Mouse (Mus musculus) kidney, adult 2 months (tissue): ENCODE results near the gene Ppp6r3. TPM values are rescaled to one million over a fixed set of nuclear protein-coding genes. Genes with fewer than 3 reads are reported as not detected.
"Not testable (repeated sequence)": the region's sequence is repeated elsewhere in the genome, so short reads cannot be mapped to it uniquely, and the experiment has no call there.

Experiments
- DNase-seq: peaks from one replicate; pipeline ENCODE4 v3.0.0; 2021
- H3K27ac ChIP-seq: fragments of 200-500 bp; 2 replicates; pipeline ENCODE4 v1.5.1; 2012; ENCODE audit warnings: low read depth, low read length, control low read depth, inconsistent platforms; ENCODE audit not compliant: insufficient read depth
- H3K27me3 ChIP-seq: fragments of 200-500 bp; replicated peaks from 2 replicates; pipeline ENCODE4 v1.6.1; 2012; ENCODE audit warnings: mild to moderate bottlenecking, moderate library complexity, low read length, inconsistent platforms; ENCODE audit not compliant: control insufficient read depth, insufficient read depth
- H3K36me3 ChIP-seq: fragments of 200-500 bp; 2 replicates; pipeline ENCODE4 v1.6.1; 2012; ENCODE audit warnings: mild to moderate bottlenecking, moderate library complexity, low read length, inconsistent platforms; ENCODE audit not compliant: control insufficient read depth, insufficient read depth
- H3K4me1 ChIP-seq: fragments of 200-500 bp; 2 replicates; pipeline ENCODE4 v1.6.1; 2011; ENCODE audit warnings: low read length; ENCODE audit not compliant: control insufficient read depth, insufficient read depth
- H3K4me3 ChIP-seq: fragments of 200-500 bp; 2 replicates; pipeline ENCODE4 v1.5.1; 2011; ENCODE audit warnings: mild to moderate bottlenecking, low read depth, low read length, control low read depth; ENCODE audit not compliant: insufficient read depth
- CTCF ChIP-seq: fragments of 200-500 bp; conservative IDR thresholded peaks from 2 replicates; pipeline ENCODE4 v1.5.1; 2011; ENCODE audit warnings: low read depth, mild to moderate bottlenecking, control low read depth, low read length, moderate library complexity, mixed read lengths; ENCODE audit not compliant: insufficient read depth, insufficient read length
- POLR2A ChIP-seq: fragments of 200-500 bp; IDR thresholded peaks from one replicate; pipeline ENCODE4 v1.6.1; 2011; ENCODE audit warnings: low read depth, low read length, control low read depth
- WGBS: fragments of 180-500 bp; shearing (Covaris S2); methylation state at CpG from one replicate; pipeline ENCODE4 v1.1.7; 2018; 5-methylcytosine and 5-hydroxymethylcytosine counted together
- polyA plus RNA-seq: library from polyadenylated mRNA; depleted of rRNA; stranded (reverse); fragments of >200 nt; gene quantifications from 2 replicates; pipeline ENCODE4 v1.2.3, GENCODE M21; 2012

Ppp6r3 gene
- polyA plus RNA-seq, 1 experiment, result 52.5 TPM

DNA sequence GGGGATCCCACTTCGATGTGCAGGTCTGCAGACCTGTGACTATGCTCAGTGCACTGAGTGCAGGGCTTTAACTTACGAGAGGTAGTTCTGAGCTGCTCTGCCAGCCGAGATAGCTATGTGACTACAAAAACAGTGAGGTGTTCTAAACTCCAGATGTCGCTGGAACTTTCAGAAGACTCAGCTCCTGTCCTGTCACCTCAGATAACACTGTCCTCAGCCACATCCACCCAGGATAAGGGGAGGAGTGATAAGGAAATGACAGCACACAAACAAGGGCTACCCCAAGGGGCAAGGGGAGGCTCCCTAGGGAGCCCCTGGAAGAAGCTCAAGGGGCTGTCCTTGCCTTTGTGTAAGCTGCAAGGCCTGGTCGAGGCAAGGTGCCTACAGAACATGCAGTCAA is 14.0 kb upstream of the Ppp6r3 start:
- no peak overlapping the region for H3K27ac ChIP-seq
- TF ChIP-seq CTCF, result no peak
- no peak for TF ChIP-seq POLR2A
- WGBS, result 86% methylated on average over 5 of the region's 5 CpGs
- DNase-seq, result no peak
- no peaks in the 10 kb centered on the region; the same call in none of the 2 replicates for H3K36me3 ChIP-seq
- H3K4me1 ChIP-seq, result no peaks in the 10 kb centered on the region
- no peaks in the 10 kb centered on the region for H3K27me3 ChIP-seq
- H3K4me3 ChIP-seq, result no peak overlapping the region

DNA sequence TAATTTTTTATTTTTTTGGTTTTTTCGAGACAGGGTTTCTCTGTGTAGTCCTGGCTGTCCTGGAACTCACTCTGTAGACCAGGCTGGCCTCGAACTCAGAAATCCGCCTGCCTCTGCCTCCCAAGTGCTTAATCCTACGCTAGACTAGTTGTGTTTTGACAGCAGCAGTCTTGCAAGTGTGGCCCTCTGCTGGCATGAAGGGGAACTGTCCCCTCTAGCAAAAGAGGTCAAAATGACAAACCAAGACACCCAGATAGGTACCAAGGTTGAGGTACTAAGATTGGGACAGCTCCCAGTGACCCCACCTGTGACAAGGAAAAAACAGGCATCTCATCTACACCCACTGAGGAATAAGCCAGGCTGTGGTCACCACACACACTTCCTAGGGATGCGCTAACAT is 12.2 kb upstream of the Ppp6r3 start:
- H3K36me3 ChIP-seq, H3K27me3 ChIP-seq, H3K4me3 ChIP-seq, H3K4me1 ChIP-seq, H3K27ac ChIP-seq: not testable (repeated sequence)
- peak; percentile 67 for TF ChIP-seq CTCF
- 95% methylated on average over 5 of the region's 5 CpGs for WGBS
- DNase-seq, result peak; percentile 47

DNA sequence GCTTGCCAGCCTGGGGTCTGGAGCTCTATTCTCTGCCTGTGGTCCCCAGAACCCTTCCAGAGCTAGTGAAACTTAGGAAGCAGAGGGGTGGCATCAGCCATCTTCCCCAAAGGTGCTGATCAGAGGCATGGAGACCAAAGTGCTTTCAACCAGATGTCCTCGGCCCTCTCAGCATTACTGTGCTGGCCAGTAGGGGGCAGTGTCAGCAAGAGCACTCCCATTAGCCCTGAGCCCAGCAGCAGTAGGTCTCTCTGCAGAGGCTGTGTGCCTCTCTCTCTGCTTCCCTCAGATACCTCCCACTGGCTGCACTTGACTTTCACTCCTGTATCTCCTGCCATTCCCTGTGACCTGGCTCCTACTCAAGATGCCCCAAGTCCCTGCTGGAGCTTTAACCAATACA is 11.0 kb upstream of the Ppp6r3 start:
- 27% methylated on average over 1 of the region's 1 CpGs for WGBS
- H3K36me3 ChIP-seq, result no peaks in the 10 kb centered on the region; the same call in none of the 2 replicates
- no peaks in the 10 kb centered on the region for H3K4me1 ChIP-seq
- H3K27me3 ChIP-seq, result no peaks in the 10 kb centered on the region
- no peak overlapping the region for H3K4me3 ChIP-seq
- no peak overlapping the region for H3K27ac ChIP-seq
- peak; percentile 60 for DNase-seq
- TF ChIP-seq POLR2A (no peak), CTCF (peak; percentile 85)

DNA sequence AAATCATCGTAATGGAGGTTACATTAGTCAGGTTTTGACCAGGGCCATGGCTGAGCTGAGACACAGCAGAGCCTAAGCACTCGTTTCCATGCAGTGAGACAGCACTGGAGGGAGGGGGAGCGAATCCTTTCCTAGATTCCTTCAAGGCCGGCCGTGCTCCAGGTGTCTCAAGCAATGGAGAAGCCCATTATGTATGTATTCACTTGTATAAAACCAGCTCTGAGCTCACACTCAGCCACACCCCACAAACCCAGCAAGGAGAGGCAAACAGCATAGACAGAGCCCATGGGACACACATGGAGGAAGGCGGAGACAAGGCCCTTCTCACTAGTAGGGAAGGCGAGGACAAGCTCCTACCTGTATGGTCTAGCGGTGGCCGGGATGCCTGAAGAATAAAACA is 10.5 kb upstream of the Ppp6r3 start:
- WGBS, result 96% methylated on average over 9 of the region's 9 CpGs
- H3K36me3 ChIP-seq, result no peaks in the 10 kb centered on the region; the same call in none of the 2 replicates

DNA sequence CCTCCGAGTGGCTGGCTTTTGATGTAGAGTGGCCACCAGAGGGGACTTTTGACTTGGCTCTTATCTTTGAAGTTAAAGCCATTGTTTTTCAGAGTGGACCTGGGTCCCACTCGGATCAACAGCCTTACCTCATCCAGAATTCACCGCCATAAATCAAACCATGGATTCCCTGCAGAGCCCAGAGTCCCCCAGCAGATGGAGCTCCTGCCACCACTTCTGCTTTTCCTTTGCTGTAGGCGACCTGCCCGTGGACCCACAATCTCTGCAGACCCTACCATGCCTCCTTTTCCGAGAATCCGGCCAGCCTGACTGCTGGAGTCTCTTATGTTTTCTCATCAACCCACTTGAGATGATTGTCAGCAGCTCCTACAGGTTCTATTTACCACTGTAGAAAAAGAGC is 5.8 kb upstream of the Ppp6r3 start:
- Histone ChIP-seq H3K27me3 (no peaks in the 10 kb centered on the region), H3K27ac (no peak overlapping the region), H3K4me3 (no peak overlapping the region), H3K36me3 (no peaks in the 10 kb centered on the region; the same call in none of the 2 replicates), H3K4me1 (no peaks in the 10 kb centered on the region; the same call in 1 of the 2 replicates)
- 17% methylated on average over 7 of the region's 7 CpGs for WGBS
- TF ChIP-seq CTCF (peak; percentile 62), POLR2A (no peak)
- DNase-seq, result peak; percentile 66

More for the DNA sequence above, 10.5 kb upstream of the Ppp6r3 start:
- H3K27me3 ChIP-seq, result no peaks in the 10 kb centered on the region
- H3K4me1 ChIP-seq, result no peaks in the 10 kb centered on the region
- no peak for DNase-seq
- H3K27ac ChIP-seq, result no peak overlapping the region
- TF ChIP-seq CTCF (no peak), POLR2A (no peak)
- H3K4me3 ChIP-seq, result no peak overlapping the region

DNA sequence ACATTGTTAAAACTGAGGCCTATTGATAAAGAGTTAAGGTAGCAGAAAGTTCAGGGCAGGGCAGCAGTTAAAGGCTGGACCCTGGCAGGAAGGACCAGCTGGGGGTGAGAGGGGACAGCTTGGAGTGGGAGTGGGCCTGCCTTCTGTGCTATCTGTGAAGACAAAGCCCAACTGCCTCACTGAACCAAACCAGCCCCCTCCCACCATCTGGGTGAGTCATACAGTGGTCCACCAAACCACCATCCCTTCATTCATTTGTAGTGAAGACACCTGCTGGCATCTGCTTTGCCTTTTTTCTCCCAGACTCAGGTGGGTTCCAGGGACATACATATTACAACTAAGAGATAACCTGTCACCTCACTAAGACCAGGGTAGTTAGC is 2.4 kb upstream of the Ppp6r3 start:
- H3K27me3 ChIP-seq, result no peaks in the 10 kb centered on the region
- H3K27ac ChIP-seq, result no peak overlapping the region
- DNase-seq, result no peak
- H3K4me1 ChIP-seq, result peaks cover 2% of the 10 kb centered on the region; the same call in 1 of the 2 replicates
- TF ChIP-seq POLR2A (no peak), CTCF (no peak)
- no peak overlapping the region for H3K4me3 ChIP-seq
- no peaks in the 10 kb centered on the region for H3K36me3 ChIP-seq

DNA sequence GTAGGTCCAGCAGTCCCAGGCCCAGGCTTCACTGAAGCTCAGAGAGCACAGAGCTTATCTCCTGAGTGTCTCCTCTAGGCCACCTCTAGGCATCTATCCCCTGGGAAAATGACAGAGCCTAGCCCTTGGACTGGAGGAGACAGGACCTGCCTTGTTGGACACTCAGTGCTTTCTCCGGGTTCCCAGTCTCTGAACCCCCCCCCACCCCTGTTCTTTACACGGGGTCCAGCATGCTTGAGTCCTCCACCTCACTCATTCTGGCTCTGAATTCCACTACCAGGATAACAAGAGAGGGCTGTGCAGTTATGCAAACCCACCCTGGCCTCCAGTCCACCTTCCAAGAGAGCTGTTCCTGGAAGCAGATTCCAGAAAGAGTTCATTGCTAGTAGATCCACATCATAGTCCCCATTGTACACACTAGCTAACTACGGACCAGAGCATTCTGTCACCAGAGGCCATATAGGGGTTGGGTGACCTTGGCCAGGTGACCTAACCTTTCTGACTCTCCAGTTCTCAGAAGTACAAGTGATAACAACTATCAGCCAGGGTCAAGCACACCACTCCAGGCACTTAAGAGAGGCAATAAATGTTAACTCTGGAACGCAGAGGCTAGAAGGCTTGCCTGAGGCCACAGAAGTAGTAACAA is 1.8 kb upstream of the Ppp6r3 start:
- WGBS, result 74% methylated on average over 4 of the region's 4 CpGs
- H3K4me3 ChIP-seq, result no peak overlapping the region
- H3K27ac ChIP-seq, result no peak overlapping the region
- H3K27me3 ChIP-seq, result no peaks in the 10 kb centered on the region
- TF ChIP-seq CTCF, result no peak
- TF ChIP-seq POLR2A, result no peak
- DNase-seq, result no peak
- peaks cover 6% of the 10 kb centered on the region for H3K4me1 ChIP-seq
- H3K36me3 ChIP-seq, result no peaks in the 10 kb centered on the region
